Mouse (Mus musculus) bone marrow macrophage, adult 2 months (primary cell): ENCODE measurements around the gene Dmac2.

Experiments
- CTCF ChIP-seq: IDR thresholded peaks from 2 replicates; pipeline ENCODE4 v1.5.1; 2012; ENCODE audit warnings: low read depth, mild to moderate bottlenecking, low read length, moderate library complexity
- POLR2A ChIP-seq: IDR thresholded peaks from 2 replicates; pipeline ENCODE4 v1.6.1; 2012; ENCODE audit warnings: mild to moderate bottlenecking, low read depth, low read length, borderline replicate concordance

DNA sequence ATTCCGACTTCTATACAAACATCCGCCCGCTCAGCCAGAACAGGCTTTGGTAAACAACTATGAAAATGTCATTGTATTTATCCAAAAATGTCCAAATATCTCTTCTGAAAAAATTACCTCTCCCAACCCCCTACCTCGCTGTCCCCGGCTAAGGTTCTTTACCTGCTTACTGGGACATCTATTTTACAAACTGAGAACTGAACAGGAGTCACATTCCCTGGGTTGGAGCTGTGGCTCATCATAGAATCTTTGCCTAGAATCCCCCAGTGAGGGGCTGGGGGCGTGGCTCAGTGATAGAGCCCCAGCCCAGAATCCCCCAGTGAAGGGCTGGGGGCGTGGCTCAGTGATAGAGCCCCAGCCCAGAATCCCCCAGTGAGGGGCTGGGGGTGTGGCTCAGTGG, 7.7 kb upstream of the Dmac2 start:
- TF ChIP-seq CTCF (no peak), POLR2A (no peak)
